Mouse (Mus musculus) mature B cell (primary cell): ENCODE data around the gene Gpr45.

Experiments used
- in situ Hi-C: fragments of 300-500 bp; cut with MboI; formaldehyde crosslinking; loops from 2 replicates; pipeline ENCODE4 v1.14.3; 2019

Gpr45 gene

GRCm38 (mm10) chr1:43046990-43047389 is 94.3 kb downstream of the Gpr45 start:
- in situ Hi-C loops: no loop called here

GRCm38 (mm10) chr1:43047811-43048210 is 95.1 kb downstream of the Gpr45 start:
- in situ Hi-C loops: no loop called here

GRCm38 (mm10) chr1:43051903-43052302 is 99.2 kb downstream of the Gpr45 start:
- in situ Hi-C loops: no loop called here

- in situ Hi-C loops: no loop called here
These were observed 113.1 kb downstream of the Gpr45 start for GRCm38 (mm10) chr1:43065615-43066310.

GRCm38 (mm10) chr1:43066573-43066972 is 113.9 kb downstream of the Gpr45 start:
- in situ Hi-C loops: no loop called here

GRCm38 (mm10) chr1:43067551-43067950 is 114.9 kb downstream of the Gpr45 start:
- in situ Hi-C loops: no loop called here

GRCm38 (mm10) chr1:43070726-43071125 is 118.1 kb downstream of the Gpr45 start:
- in situ Hi-C loops: no loop called here

- in situ Hi-C loops: no loop called here
These were observed 119.4 kb downstream of the Gpr45 start for GRCm38 (mm10) chr1:43072028-43072427.

GRCm38 (mm10) chr1:43072561-43072960 is 119.9 kb downstream of the Gpr45 start:
- in situ Hi-C loops: no loop called here

GRCm38 (mm10) chr1:43074791-43075190 is 122.1 kb downstream of the Gpr45 start:
- in situ Hi-C loops: no loop called here

- in situ Hi-C loops: no loop called here
These were observed 125.5 kb downstream of the Gpr45 start for GRCm38 (mm10) chr1:43078124-43078523.

- in situ Hi-C loops: no loop called here
These were observed 130.3 kb downstream of the Gpr45 start for GRCm38 (mm10) chr1:43082946-43083345.
